Mouse (Mus musculus) adrenal gland, adult 2 months (tissue): ENCODE measurements around the gene Frmd5. TPM values are rescaled to one million over a fixed set of nuclear protein-coding genes. Genes with fewer than 3 reads are reported as not detected.
A peak's percentile ranks its signal among the peaks of the same experiment; 100 is the strongest.
"Not testable (repeated sequence)": the region's sequence is repeated elsewhere in the genome, so short reads cannot be mapped to it uniquely, and the experiment has no call there.

Experiments used
- DNase-seq: peaks from one replicate; pipeline ENCODE4 v3.0.0; 2021
- long read RNA-seq: library from polyadenylated mRNA; stranded (forward); transcript quantifications from one replicate; pipeline ENCODE4 v2.0.0, GENCODE M21; 2021
- polyA plus RNA-seq: library from polyadenylated mRNA; depleted of rRNA; stranded (reverse); fragments of >200 nt; gene quantifications from 2 replicates; pipeline ENCODE4 v1.2.3, GENCODE M21; 2012; rRNA removed
- total RNA-seq, 2 experiments: library from RNA; stranded (reverse); gene quantifications; 2 replicates each; pipeline ENCODE4 v1.2.3; 2021

The Frmd5 gene
- total RNA-seq = 100 to 1,000 TPM in 1 of 2 experiments, 10 to 100 TPM in 1; 60.0 to 191 TPM
- polyA plus RNA-seq = 124 and 173 TPM in 2 replicates
- long read RNA-seq, partial matches to known transcripts = 6 of 9 reads
- long read RNA-seq, other reads (novel, unspliced or antisense) = 3 of 9 reads

- DNase-seq = peak; percentile 96
Measured at GRCm38 (mm10) chr2:121806959-121807653, at the start of gene Frmd5. Gene Frmd5, minus strand, starts transcription at chr2:121807087.

- no peak for DNase-seq
Measured at GRCm38 (mm10) chr2:121853974-121854373, 47.1 kb upstream of the Frmd5 start.

GRCm38 (mm10) chr2:121852045-121852444 is 45.2 kb upstream of the Frmd5 start:
- DNase-seq = no peak

- DNase-seq = no peak
Measured at GRCm38 (mm10) chr2:121846050-121846449, 39.2 kb upstream of the Frmd5 start.

GRCm38 (mm10) chr2:121842249-121842648 is 35.4 kb upstream of the Frmd5 start:
- no peak for DNase-seq

- no peak for DNase-seq
Measured at GRCm38 (mm10) chr2:121841453-121841852, 34.6 kb upstream of the Frmd5 start.

- DNase-seq = no peak
Measured at GRCm38 (mm10) chr2:121834926-121835325, 28.0 kb upstream of the Frmd5 start.

GRCm38 (mm10) chr2:121832484-121832894 is 25.6 kb upstream of the Frmd5 start:
- DNase-seq = peak; percentile 78

- no peak for DNase-seq
Measured at GRCm38 (mm10) chr2:121828411-121828810, 21.5 kb upstream of the Frmd5 start.

GRCm38 (mm10) chr2:121826189-121826588 is 19.3 kb upstream of the Frmd5 start:
- no peak for DNase-seq

- DNase-seq = peak; percentile 21
Measured at GRCm38 (mm10) chr2:121824653-121825052, 17.8 kb upstream of the Frmd5 start.

GRCm38 (mm10) chr2:121821787-121822186 is 14.9 kb upstream of the Frmd5 start:
- no peak for DNase-seq

GRCm38 (mm10) chr2:121810876-121811275 is 4.0 kb upstream of the Frmd5 start:
- not testable (repeated sequence) for DNase-seq

- no peak for DNase-seq
Measured at GRCm38 (mm10) chr2:121809126-121809525, 2.2 kb upstream of the Frmd5 start.

GRCm38 (mm10) chr2:121806171-121806943 is 530 bp downstream of the Frmd5 start:
- DNase-seq = peak; percentile 74

GRCm38 (mm10) chr2:121799051-121799450 is 7.8 kb downstream of the Frmd5 start:
- DNase-seq = no peak

- no peak for DNase-seq
Measured at GRCm38 (mm10) chr2:121795995-121796394, 10.9 kb downstream of the Frmd5 start.

- DNase-seq = no peak
Measured at GRCm38 (mm10) chr2:121789777-121790176, 17.1 kb downstream of the Frmd5 start.

GRCm38 (mm10) chr2:121788415-121788814 is 18.5 kb downstream of the Frmd5 start:
- no peak for DNase-seq

GRCm38 (mm10) chr2:121787767-121788166 is 19.1 kb downstream of the Frmd5 start:
- DNase-seq = no peak

- DNase-seq = no peak
Measured at GRCm38 (mm10) chr2:121787271-121787670, 19.6 kb downstream of the Frmd5 start.

GRCm38 (mm10) chr2:121776219-121776618 is 30.7 kb downstream of the Frmd5 start:
- DNase-seq = peak; percentile 74

GRCm38 (mm10) chr2:121764851-121765250 is 42.0 kb downstream of the Frmd5 start:
- no peak for DNase-seq
